Mouse (Mus musculus) cortical plate, adult 2 months (tissue): ENCODE measurements at regions not wholly inside any gene's neighbourhood (a gene's known extent, or its start where the extent isn't known, plus 50 kb on each side); places are given as distances from the start of the nearest gene placed in this dataset.
A peak's percentile ranks its signal among the peaks of the same experiment; 100 is the strongest.

Experiments
- CTCF ChIP-seq: fragments of 200-500 bp; IDR thresholded peaks from 2 replicates; pipeline ENCODE4 v1.5.1; 2011; ENCODE audit warnings: mild to moderate bottlenecking, control low read depth, low read length; ENCODE audit not compliant: insufficient read depth; ENCODE audit errors: extremely low read depth
- POLR2A ChIP-seq: fragments of 200-500 bp; IDR thresholded peaks from 2 replicates; pipeline ENCODE4 v1.6.1; 2011; ENCODE audit warnings: mild to moderate bottlenecking, low read length, control low read depth; ENCODE audit not compliant: insufficient read depth; ENCODE audit errors: extremely low read depth

DNA sequence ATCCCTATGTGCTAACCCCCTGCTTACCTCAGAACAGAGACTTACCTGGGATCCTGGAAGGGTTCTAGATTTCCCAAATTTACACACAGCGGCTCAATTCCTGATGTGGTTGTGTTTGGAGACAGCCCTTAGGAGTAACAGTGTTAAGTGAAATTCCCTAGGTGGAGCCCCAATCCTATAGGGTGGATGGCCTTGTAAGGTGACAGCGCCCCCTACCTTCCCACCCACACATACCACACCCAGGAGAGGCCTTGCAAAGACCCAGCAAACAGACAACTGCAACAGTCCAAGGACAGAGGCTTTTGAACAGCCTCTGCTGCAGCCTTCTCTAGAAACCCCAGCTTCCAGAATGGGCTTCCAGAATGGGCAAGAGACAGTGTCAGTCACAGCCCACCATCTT is 421.8 kb downstream of the Matn1 start:
- TF ChIP-seq POLR2A (no peak), CTCF (peak; percentile 8; the same call in 1 of the 2 replicates)
